Mouse (Mus musculus) heart, postnatal 0 days (tissue): ENCODE data around the gene Ctdsp2.

Experiments
- CTCF ChIP-seq: IDR thresholded peaks from 2 replicates; pipeline ENCODE4 v1.5.1; 2016; ENCODE audit warnings: antibody characterized with exemption, control low read depth, low read depth
- EP300 ChIP-seq: IDR thresholded peaks from 2 replicates; pipeline ENCODE4 v1.6.1; 2016; ENCODE audit warnings: antibody characterized with exemption, low read depth

- no peak for TF ChIP-seq CTCF
- no peak for TF ChIP-seq EP300
These were observed 47.3 kb upstream of the Ctdsp2 start for GRCm38 (mm10) chr10:126931123-126931759.
